Mouse (Mus musculus) G1E (cell line): ENCODE results near the gene Fbxo41.

Experiments
- CTCF ChIP-seq: IDR thresholded peaks from 2 replicates; pipeline ENCODE4 v1.5.1; 2012; ENCODE audit warnings: low read depth, low read length, inconsistent platforms, mixed read lengths
- GATA1 ChIP-seq: IDR thresholded peaks from 2 replicates; pipeline ENCODE4 v1.6.1; 2012; ENCODE audit warnings: borderline replicate concordance, low read length, inconsistent platforms, mixed read lengths
- GATA2 ChIP-seq: IDR thresholded peaks from 2 replicates; pipeline ENCODE4 v1.6.1; 2012; ENCODE audit warnings: low read depth, low read length, inconsistent platforms, borderline replicate concordance
- POLR2AphosphoS5 ChIP-seq: IDR thresholded peaks from 2 replicates; pipeline ENCODE4 v1.6.1; 2012; ENCODE audit warnings: low read depth, low read length, inconsistent platforms; ENCODE audit not compliant: insufficient replicate concordance
- TAL1 ChIP-seq: conservative IDR thresholded peaks from 2 replicates; pipeline ENCODE4 v1.6.1; 2012; ENCODE audit warnings: low read depth, low read length, inconsistent platforms, mixed read lengths

DNA sequence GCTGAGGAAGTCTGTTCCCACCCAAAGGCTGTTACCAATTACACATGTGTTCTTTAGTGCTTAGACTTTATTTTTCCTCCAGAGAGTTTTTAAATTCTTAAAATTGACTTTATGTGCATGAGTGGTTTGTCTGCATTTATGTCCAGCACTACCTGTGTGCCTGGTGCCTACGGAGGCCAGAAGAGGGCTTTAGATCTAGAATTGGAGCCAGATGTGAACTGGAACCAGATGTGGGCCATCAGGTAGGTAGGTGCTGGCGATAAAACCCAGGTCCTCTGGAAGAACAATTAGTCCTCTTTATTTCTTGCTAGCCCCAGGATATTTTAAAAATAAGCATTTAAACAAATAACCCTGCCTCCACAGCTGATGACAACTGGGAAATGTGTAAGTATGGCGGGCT, 11.2 kb downstream of the Fbxo41 start:
- no peak for TF ChIP-seq TAL1
- no peak for TF ChIP-seq CTCF
- no peak for TF ChIP-seq GATA1
- TF ChIP-seq GATA2 = no peak
- TF ChIP-seq POLR2AphosphoS5 = no peak
